Mouse (Mus musculus) ES-Bruce4 (cell line): ENCODE results near the gene Kcnk7.

ENCODE experiments used
- CTCF ChIP-seq: IDR thresholded peaks from one replicate; pipeline ENCODE4 v1.8.1; 2011; ENCODE audit warnings: low read depth, low read length
- EP300 ChIP-seq: IDR thresholded peaks from 2 replicates; pipeline ENCODE4 v1.6.1; 2011; ENCODE audit warnings: low read depth, low read length; ENCODE audit not compliant: insufficient read depth
- POLR2A ChIP-seq: IDR thresholded peaks from one replicate; pipeline ENCODE4 v1.8.1; 2011; ENCODE audit warnings: low read length; ENCODE audit not compliant: insufficient read depth

- TF ChIP-seq POLR2A (no peak), CTCF (no peak), EP300 (no peak)
Measured at GRCm38 (mm10) chr19:5680432-5680831, 23.7 kb upstream of the Kcnk7 start.
